Mouse (Mus musculus) ovary, adult 18-20 months (tissue): ENCODE measurements around the gene Exoc2.

Experiments
- DNase-seq: peaks from one replicate; pipeline ENCODE4 v3.0.0; 2022; ENCODE audit warnings: low spot score, mixed read lengths

The Exoc2 gene

DNA sequence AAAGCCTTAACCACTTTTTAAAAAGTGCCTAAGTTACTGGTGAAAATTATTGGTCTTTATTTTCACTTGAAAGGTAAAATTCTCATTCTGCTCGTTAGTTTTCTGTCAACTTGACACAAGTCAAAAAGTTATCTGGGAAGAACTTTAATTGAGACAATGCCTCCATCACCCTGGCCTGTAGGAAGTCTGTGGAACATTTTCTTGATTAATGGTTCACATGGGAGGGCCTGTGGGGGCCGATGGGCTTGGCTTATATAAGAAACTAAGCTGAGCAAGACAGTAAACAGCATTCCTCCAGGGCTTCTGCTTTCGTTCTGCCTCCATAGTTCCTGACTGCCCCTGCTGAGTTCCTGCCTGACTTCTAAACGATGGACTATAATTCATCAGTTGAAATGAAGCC lies 81.6 kb downstream of the Exoc2 start:
- DNase-seq: no peak

DNA sequence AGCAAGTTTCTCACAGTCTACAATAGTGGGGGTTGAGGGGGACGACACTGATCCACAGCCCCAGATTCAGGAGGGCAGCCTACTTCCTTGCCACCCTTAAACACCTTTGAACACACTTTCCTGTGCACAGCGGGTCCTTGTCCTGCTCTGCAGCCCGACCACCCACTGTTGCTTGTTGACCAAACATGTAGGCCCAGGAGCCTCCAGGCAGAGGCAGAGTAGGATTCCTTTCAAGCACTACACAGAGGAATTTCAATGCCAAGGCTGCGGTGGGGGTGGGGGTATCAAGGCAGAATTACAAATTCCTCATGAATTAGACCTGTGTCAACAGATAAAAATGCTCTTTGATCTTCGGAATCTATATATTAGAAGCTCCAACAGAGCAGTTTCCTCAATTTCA lies 82.7 kb downstream of the Exoc2 start:
- DNase-seq: no peak

DNA sequence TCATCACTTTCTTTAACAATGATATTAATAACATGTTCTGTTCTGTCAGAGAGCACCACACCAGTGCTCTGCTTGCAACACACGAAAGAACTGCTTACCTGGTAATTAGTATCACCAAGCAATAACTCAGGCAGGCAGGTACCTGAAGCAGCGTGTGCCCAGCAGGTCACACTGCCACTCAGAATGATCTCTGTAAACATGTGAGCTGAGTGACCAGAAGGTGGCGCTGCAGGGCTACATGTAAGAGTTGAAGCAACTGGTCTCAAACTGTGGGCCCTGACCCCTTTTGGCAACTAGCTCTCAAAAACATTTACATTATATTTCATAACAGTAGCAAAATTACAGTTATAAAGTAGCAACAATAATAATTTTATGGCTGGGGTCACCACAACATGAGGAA lies 85.4 kb downstream of the Exoc2 start:
- DNase-seq: no peak

DNA sequence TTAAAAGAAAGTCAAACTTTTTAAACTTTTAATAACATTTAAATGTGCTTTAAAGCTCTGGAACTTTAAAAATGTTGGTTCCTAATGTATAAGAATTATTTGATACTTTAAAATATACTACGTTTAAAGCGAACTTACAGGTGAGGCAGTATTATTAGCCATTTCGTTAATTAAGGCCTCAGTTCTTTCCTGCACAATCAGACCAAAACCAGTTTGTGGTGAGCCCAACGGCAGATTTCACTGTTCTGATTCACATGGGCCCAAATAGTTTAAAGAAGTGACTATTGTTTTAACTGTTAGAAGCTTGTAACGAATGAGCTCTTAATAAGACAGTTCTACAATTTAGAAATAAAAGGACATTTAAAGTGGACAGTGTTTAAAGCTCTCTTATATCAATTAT lies 93.6 kb downstream of the Exoc2 start:
- DNase-seq: no peak

DNA sequence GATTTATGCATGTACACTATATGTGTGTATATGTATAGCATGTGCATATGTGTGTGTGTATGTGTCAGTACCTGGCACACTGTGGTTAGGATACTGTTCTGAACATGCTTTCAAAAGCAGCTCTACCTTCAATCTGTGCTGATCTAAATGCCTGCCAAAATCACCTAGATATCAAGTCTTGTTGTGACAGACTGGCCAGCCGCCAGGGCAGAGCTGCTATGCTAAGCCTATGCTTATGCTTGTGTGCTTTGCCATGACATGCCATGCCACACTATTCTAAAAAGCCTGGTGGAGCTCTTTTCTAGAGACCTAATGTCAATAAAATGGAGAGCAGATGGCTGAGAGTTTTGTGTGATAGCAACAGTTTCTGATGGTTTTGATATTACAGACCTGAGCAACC lies 94.0 kb downstream of the Exoc2 start:
- DNase-seq: no peak

- no peak for DNase-seq
Observed at GRCm38 (mm10) chr13:30875825-30876224, 98.1 kb downstream of the Exoc2 start.

DNA sequence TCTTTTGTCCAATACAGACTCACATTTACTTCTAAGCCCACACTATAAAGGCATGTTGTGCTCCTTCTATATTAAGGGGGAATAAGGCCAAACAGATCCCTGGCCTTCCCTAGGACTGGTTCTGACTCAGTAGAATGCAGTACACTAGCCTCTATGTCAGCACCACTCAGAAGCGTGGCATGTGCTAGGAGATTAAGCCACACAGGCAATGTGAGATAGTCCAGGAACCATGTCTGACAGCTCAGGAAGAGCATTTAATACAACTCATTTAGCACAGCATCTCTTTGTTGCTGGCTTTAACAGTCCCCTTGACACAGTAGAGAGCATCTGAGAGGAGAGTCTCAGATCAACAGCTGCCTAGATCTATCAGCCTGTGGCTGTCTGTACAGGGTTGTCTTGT lies 100.4 kb downstream of the Exoc2 start:
- DNase-seq: no peak

GRCm38 (mm10) chr13:30865486-30865885 lies 108.4 kb downstream of the Exoc2 start:
- DNase-seq: no peak

- DNase-seq: no peak
Observed at GRCm38 (mm10) chr13:30864042-30864441, 109.9 kb downstream of the Exoc2 start.

- DNase-seq: no peak
Observed at GRCm38 (mm10) chr13:30858421-30858820, 115.5 kb downstream of the Exoc2 start.

DNA sequence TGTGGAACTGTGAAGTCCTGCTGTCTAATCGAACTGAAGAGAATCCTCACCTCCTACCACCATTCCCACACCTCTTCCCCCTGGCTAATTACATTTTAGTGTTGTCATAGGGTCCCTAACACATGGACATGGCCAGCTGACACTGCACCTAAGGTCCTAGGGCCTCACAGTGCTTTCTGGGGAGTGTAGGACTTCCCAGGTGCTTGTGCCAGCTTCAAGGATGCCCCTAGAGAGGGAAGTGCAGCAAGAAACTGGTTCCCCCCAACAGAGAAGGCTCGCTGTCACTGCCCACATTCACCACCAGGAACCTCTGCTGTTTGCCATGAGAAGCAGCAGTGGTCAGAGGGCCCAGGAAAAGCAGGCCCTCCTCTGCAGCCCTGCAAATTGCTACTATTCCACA lies 123.2 kb downstream of the Exoc2 start:
- no peak for DNase-seq

GRCm38 (mm10) chr13:30848001-30848400 lies 125.9 kb downstream of the Exoc2 start:
- DNase-seq: no peak

- DNase-seq: no peak
Observed at GRCm38 (mm10) chr13:30846506-30846905, 127.4 kb downstream of the Exoc2 start.

- DNase-seq: no peak
Observed at GRCm38 (mm10) chr13:30843049-30843448, 130.8 kb downstream of the Exoc2 start.

DNA sequence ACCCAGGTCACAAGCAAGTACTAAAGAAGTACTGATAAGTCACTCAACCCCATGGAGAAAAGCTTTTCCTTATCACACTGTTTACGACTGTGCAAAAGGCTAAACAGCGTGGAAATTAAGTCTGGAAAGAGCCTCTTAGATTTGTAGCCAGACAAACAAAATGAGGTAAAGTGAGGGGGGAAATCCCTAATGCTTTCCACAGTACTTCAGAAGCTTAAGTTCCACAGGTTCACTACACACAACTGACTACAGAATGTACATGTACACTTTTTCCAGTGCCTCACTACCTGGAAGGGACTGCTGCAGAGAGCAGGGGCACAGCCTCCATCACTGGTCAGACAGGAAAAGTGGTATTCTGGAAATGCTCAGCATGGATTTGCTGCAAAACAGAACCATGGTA lies 132.1 kb downstream of the Exoc2 start:
- no peak for DNase-seq

DNA sequence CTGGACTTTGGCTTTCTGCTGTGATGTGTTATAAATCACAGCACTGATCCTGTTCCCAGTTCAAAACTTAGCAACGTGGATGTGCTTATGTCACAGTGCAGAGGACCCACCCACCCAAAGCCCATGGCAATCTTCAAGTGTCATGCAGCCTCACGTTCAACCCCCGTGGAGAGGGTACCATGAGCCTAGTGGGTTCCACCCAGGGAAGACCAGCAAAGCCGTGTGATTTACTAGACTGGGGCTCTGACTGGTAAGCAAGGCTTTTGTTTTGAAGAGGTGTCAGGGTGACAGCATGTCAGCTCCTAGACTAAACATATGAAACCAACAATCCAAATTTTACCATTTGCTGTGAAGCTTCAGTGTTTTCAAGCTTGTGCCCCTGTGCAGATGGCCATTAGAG lies 132.6 kb downstream of the Exoc2 start:
- DNase-seq: no peak

- no peak for DNase-seq
Observed at GRCm38 (mm10) chr13:30840700-30841099, 133.2 kb downstream of the Exoc2 start.

GRCm38 (mm10) chr13:30836342-30836741 lies 137.6 kb downstream of the Exoc2 start:
- no peak for DNase-seq

GRCm38 (mm10) chr13:30834859-30835258 lies 139.0 kb downstream of the Exoc2 start:
- no peak for DNase-seq

GRCm38 (mm10) chr13:30834349-30834748 lies 139.5 kb downstream of the Exoc2 start:
- no peak for DNase-seq

DNA sequence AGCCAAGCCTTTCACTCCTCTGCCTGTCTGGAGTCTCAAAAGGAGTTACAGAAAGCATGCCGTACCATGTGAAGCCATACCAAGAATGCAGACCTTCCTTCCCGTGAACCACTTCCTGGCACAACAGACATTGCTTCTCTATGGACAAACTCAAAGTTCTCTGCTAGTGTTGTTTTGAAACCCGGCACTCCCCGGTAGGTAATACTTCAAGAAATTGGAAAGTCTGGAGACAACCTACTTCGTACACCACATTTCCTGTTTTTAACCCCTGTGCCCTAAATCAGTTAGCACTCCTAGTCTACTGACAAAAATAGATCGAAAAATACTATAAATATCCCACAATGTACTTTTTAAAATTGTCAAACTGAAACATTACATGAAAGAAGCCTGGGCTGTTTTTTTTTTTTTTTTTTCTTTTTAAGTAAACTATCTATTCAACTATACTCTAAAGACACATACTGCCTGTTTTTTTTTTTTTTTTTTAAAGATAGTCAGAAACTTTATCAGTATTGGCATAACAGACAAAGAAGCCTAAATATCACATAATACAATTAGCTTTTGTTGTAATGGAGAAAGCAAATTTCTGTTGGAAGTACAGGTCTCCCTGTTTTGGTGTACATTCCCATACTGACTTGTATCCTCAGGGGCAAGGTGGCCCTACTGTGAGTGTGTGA lies 140.3 kb downstream of the Exoc2 start:
- no peak for DNase-seq

- DNase-seq: no peak
Observed at GRCm38 (mm10) chr13:30831369-30831768, 142.5 kb downstream of the Exoc2 start.

GRCm38 (mm10) chr13:30826511-30826910 lies 147.4 kb downstream of the Exoc2 start:
- DNase-seq: no peak

- no peak for DNase-seq
Observed at GRCm38 (mm10) chr13:30824903-30825302, 149.0 kb downstream of the Exoc2 start.

DNA sequence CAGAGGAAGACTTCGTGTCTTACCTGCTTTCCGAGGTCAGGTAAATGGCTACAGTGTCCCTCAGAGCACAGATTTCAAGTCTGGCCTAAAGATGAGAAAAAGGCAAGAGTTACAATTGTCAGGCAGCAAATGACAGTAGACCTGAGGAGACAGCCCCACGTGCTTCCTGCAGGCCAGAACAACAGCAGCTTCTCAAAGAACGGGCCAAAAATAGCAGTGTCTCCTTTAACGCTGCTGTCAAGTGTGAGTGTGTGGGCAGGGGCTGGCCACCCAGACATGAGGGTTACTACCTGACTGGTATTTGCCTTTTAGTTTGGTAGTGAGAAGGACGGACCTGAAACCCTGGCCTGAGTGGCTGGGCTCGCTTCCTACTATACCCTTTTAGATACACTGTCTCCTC lies 153.3 kb downstream of the Exoc2 start:
- no peak for DNase-seq
